8 mouse cellular contexts compared by ENCODE assay signal in genomic region chr15:103060341-103061130, GRCm38 (mm10). TPM values are rescaled to one million over a fixed set of nuclear protein-coding genes. Genes with fewer than 3 reads are reported as not detected.
DNase-seq lines count a peak whose midpoint lies in the region; ATAC-seq and TF ChIP-seq lines count a peak whose summit lies in the region.

No protein-coding gene starts in this region.

- DNase-seq in lung, postnatal 0 days (ENCODE audit: low spot score), result no peak
- DNase-seq in lung, postnatal 4 days, result no peak
- DNase-seq in kidney, adult 9 months, result peak; percentile 83
- DNase-seq in left cerebral cortex, adult 11 months (ENCODE audit: low spot score), result no peak
- DNase-seq in left cerebral cortex, adult 18-20 months (ENCODE audit: low spot score in 2 of 2), result no peak
- DNase-seq in lung, postnatal 36 days, result no peak

- peaks cover 46% of the 10 kb centered on the region for H3K27me3 ChIP-seq in lung, postnatal 0 days (replicated peaks; ENCODE audit: insufficient read depth, low read length)
- H3K27me3 ChIP-seq in neural tube, embryonic 14.5 days (ENCODE audit: control insufficient read depth, insufficient read depth, low read length), result no peaks in the 10 kb centered on the region

- WGBS in lung, postnatal 0 days, result 12% methylated on average over 36 of the region's 36 CpGs
- 1% methylated on average over 36 of the region's 36 CpGs for WGBS in neural tube, embryonic 14.5 days

- no peak overlapping the region for H3K9ac ChIP-seq in lung, postnatal 0 days (replicated peaks; ENCODE audit: low read depth)
- H3K9ac ChIP-seq in neural tube, embryonic 14.5 days (replicated peaks; ENCODE audit: low read depth, low read length), result peak overlapping the region; percentile 49

- no peaks in the 10 kb centered on the region for H3K9me3 ChIP-seq in lung, postnatal 0 days (ENCODE audit: low read length)
- no peaks in the 10 kb centered on the region for H3K9me3 ChIP-seq in neural tube, embryonic 14.5 days (ENCODE audit: control insufficient read depth, low read length)

- H3K36me3 ChIP-seq in lung, postnatal 0 days (ENCODE audit: insufficient read depth, low read length), result no peaks in the 10 kb centered on the region
- H3K36me3 ChIP-seq in neural tube, embryonic 14.5 days (ENCODE audit: control insufficient read depth, insufficient read depth, low read length), result no peaks in the 10 kb centered on the region

- H3K4me2 ChIP-seq in lung, postnatal 0 days (replicated peaks; ENCODE audit: low read depth, low read length), result peak overlapping the region; percentile 8; the same call in 1 of the 2 replicates
- peak overlapping the region; percentile 41 for H3K4me2 ChIP-seq in neural tube, embryonic 14.5 days (ENCODE audit: low read depth, low read length)

- no peak overlapping the region for H3K27ac ChIP-seq in lung, postnatal 0 days (ENCODE audit: low read length)
- peak overlapping the region; percentile 27; the same call in 1 of the 2 replicates for H3K27ac ChIP-seq in embryonic fibroblast, embryonic 13.5 days (ENCODE audit: insufficient read depth, low read length)
- H3K27ac ChIP-seq in neural tube, embryonic 14.5 days (ENCODE audit: low read depth, low read length), result peak overlapping the region; percentile 88

- peak overlapping the region; percentile 0; the same call in 1 of the 2 replicates for H3K4me3 ChIP-seq in lung, postnatal 0 days (ENCODE audit: low read depth, low read length)
- peak overlapping the region; percentile 1; the same call in 1 of the 2 replicates for H3K4me3 ChIP-seq in embryonic fibroblast, embryonic 13.5 days (ENCODE audit: insufficient read depth, low read length)
- peak overlapping the region; percentile 23 for H3K4me3 ChIP-seq in neural tube, embryonic 14.5 days (ENCODE audit: low read depth, low read length)

- no peak for TF ChIP-seq CTCF in lung, postnatal 0 days (IDR thresholded peaks at IDR 0.05)
- TF ChIP-seq CTCF in embryonic fibroblast, embryonic 13.5 days (IDR thresholded peaks at IDR 0.05; ENCODE audit: borderline replicate concordance, insufficient read depth, low read length), result no peak

- ATAC-seq in lung, postnatal 0 days, result no peak
- ATAC-seq in neural tube, embryonic 14.5 days (ENCODE audit: low read depth), result peak; percentile 67

- H3K4me1 ChIP-seq in lung, postnatal 0 days (ENCODE audit: insufficient read depth, low read depth, low read length), result no peaks in the 10 kb centered on the region
- H3K4me1 ChIP-seq in embryonic fibroblast, embryonic 13.5 days (ENCODE audit: control insufficient read depth, insufficient read depth, low read length), result no peaks in the 10 kb centered on the region
- peaks cover 69% of the 10 kb centered on the region for H3K4me1 ChIP-seq in neural tube, embryonic 14.5 days (ENCODE audit: control insufficient read depth, insufficient read depth, low read length)

- no peak for TF ChIP-seq EP300 in lung, postnatal 0 days (IDR thresholded peaks at IDR 0.05)

- no peak for TF ChIP-seq POLR2A in embryonic fibroblast, embryonic 13.5 days (IDR thresholded peaks at IDR 0.05; ENCODE audit: low read depth, low read length)

RNA-seq across cellular contexts. Expression of gene Hoxc4, which starts 41.8 kb away (rescaled TPM):
- polyA plus RNA-seq in lung, postnatal 0 days (2015; fragmentation: Nextera tagmentation; extraction: Ambion mirVana), result 0.21 and 0.23 TPM in 2 replicates
- 12.5 and 12.6 TPM in 2 replicates for polyA plus RNA-seq in embryonic fibroblast, embryonic 13.5 days (2011; ENCODE audit: insufficient read length, low read depth, missing spikeins)
- polyA plus RNA-seq in neural tube, embryonic 14.5 days (2014; fragmentation: Nextera tagmentation; extraction: Ambion mirVana), result 19.0 and 24.0 TPM in 2 replicates
- not detected for total RNA-seq in left cerebral cortex, adult 18-20 months (2021)

Comparison
In these comparisons a context has a peak if more than half of its experiments do, and no peak if none do; other contexts are left out.
1. RNA of gene Hoxc4, which starts 41.8 kb away (polyA plus RNA-seq): 19.0 to 24.0 TPM in neural tube, embryonic 14.5 days and 12.5 to 12.6 TPM in embryonic fibroblast, embryonic 13.5 days; 0.21 to 0.23 TPM in lung, postnatal 0 days; every median in the first group is over 10 times any median in the second.
2. Peak in every context shown above with its lines, with median percentiles within 50 percentile points of each other: H3K4me3 ChIP-seq.